Mouse (Mus musculus): ENCODE data around the gene Wdr66. TPM values are rescaled to one million over a fixed set of nuclear protein-coding genes. Genes with fewer than 3 reads are reported as not detected.
"Not testable (repeated sequence)": the region's sequence is repeated elsewhere in the genome, so short reads cannot be mapped to it uniquely, and the experiment has no call there.

Wdr66 gene
- 1 to 10 TPM in 1 of 2 experiments, under 1 TPM in 1; 0.89 to 1.5 TPM for total RNA-seq (2021)
- long read RNA-seq, experiment 1, partial matches to known transcripts = 0 of 1 reads
- long read RNA-seq, experiment 1, other reads (novel, unspliced or antisense) = 1 of 1 reads
- long read RNA-seq, experiment 2 = 0 reads

DNA sequence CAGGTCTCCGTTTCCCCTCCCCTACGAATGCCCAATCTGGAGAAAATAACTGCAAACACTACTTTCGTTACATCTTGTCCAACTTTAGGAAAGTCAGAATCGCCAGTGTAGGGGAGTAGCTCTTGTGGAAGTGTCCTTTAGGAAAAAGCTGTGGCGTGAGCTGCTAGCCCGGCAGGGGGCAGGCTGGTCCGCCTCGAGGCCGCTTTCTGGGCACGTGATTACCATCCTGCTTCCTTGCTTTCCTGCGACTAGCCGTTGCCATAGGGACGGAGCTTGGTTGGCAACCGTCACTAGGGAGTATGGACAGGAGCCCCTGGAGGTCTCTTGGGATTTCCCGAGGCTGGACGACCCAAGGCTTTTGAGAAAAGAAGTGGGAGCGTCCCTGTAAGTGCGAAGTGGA, at the start of gene Wdr66:
Gene Wdr66 (plus strand): TSS at position 269 of the 400 bp plus-strand sequence.
- peak; percentile 84 to 89 for DNase-seq

DNA sequence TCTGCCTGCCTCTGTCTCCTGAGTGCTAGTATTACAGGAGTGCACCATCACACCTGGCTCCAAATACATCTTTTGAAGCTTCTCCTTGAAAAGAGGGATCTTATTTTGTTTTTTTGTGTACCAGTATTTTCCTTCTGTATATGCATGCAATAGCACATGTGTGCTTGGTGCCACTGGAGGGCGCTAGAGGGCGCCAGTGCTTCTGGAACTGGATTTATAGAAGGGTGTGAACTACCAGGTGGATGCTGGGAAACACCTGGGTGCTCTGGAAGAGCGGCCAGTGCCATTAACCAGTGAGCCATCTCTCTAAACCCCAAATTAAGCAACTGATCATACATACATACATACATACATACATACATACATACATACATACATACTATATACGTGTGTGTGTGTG, 49.1 kb upstream of the Wdr66 start:
- DNase-seq = not testable (repeated sequence)

DNA sequence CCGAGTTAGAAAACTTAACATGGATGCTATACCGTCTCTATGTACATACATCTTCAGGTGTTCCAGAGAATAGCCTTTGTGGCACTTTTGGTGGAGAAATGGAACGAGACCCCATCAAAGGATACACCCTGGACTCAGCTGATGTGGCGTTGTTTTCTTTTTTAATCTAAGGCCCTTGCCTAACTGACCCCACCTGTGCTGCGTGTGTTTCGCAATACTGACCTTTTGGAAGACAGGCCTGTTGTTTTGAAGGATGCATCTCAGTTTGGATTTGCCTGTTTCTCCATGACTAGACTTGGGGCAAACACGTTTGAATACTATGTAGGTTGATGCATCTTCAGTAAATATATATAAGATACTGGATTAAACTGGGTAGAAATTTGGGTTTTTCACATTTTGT, 48.3 kb upstream of the Wdr66 start:
- not testable (repeated sequence) for DNase-seq

DNA sequence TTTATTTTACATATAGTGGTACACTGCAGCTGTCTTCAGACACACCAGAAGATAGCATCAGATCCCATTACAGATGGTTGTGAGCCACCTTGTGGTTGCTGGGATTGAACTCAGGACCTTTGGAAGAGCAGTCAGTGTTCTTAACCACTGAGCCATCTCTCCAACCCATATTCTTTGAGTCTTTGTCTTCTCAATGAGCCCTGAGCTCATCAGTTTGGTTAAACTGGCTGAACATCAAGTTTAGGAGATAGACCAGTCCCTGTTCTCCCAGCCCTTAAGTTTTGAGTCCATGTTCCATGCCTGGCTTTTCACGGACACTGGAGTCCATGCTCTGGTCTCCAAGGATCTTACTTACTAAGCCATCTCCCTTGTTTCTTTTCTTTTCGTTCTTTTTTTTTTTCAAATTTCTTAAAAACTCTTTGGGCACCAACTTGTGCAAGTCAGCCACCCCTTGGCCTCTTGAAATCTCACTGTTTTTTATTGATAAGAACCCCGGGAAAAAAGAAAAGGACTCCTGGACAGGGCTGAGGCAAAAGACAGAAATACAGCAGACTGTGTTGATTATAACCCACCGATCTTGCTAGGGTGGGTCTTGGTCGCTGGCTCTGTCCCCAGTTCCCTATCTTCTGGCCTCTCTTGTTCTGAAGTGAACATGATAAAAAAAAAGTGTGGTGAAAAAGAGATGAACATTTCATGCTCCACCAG, 29.4 kb upstream of the Wdr66 start:
- DNase-seq = not testable (repeated sequence)

DNA sequence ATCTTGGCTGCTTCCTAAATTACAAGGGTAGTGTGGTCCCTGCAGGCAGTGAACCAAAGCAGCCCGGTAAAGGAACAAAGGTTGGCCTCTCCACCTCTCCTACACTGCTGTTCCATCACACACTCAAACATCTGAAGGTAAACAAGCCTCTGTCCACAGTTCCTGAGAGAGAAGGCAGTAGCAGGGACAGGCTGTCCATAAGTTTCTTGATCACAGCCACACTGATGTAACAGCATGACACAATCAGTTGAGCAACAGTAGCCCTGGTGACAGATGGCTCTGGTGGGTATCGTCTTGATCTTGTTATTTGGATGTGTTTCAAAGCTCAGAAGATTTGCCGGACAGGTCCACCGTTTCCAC, 28.9 kb upstream of the Wdr66 start:
- DNase-seq = peak in 1 of 2 experiments; percentile 19

DNA sequence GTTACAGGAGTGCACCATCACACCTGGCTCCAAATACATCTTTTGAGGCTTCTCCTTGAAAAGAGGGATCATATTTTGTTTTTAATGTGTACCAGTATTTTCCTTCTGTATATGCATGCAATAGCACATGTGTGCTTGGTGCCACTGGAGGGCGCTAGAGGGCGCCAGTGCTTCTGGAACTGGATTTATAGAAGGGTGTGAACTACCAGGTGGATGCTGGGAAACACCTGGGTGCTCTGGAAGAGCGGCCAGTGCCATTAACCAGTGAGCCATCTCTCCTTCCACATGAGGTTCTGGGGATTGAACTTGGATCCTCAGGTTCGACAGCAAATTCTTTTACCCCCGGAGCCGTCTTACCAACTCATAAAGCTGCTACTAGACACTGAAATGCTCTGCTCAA, 28.0 kb upstream of the Wdr66 start:
- not testable (repeated sequence) for DNase-seq

DNA sequence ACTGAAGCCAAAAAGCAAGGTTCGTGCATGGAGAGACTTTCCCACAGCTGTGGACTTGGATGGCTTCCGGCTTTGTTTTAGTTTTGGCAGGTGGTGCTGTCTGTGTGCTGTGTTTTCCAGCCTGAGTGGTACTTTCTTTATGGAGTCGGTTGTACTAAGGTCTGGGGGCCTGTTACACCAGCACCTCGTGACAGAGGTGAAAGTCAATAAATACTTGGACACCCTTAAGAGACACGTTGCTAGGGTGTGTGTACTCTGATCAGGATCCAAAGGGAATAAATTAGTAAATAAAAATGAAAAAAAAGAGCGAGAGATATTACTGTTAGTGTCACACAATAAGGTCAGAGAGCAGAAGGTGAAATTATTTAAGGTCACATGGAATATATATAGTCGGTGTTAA, 25.1 kb upstream of the Wdr66 start:
- DNase-seq = no peak

DNA sequence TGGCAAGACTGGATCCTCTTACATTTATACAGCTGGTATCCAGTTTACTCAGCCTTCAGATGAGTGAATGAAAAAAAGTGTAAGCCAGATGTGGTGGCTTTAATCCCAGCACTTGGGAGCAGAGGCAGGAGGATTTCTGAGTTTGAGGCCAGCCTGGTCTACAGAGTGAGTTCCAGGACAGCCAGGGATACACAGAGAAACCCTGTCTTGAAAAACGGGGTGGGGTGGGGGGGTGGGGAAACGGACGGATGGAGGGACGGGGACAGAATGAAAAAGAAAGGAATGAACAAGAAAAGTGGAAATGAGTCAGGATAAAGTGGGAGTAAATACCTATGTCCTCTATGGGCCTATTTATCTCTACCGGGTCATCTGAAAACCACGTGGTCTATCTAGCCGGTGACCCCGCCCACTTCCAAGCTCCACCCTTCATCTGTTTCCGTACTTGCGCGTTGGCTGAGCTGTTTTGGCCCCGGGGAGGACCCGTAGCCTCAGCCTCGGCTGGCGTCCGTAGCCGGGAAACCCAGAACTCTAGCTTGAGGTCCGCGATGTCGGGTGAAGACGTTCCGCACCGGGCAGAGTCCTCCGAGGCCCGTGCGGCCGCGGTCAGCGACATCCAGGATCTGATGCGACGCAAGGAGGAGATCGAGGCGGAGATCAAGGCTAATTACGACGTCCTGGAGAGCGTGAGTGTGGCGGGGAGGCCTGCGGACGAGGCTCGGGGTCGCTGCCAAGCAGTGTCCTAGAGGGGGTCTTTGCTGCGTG, 24.0 kb upstream of the Wdr66 start:
- peak; percentile 96 to 98 for DNase-seq

DNA sequence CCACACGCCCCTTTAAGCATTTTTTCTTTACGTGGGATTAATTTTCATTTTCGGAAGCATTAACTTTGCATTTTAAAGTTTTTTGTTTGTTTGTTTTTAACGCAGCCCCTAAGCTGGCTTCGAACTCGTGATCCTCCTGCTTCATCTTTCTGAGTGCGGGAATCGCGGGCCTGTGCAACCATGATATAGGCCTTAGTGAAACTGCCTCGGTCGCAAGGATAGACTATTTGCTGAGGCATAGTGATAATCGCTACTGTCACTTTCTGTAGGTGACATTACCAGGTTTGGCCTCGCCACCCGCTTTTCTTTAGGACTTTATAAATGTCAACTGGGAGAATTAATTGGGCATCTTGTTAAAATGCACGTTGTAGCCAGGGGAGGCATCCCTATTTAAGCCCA, 23.4 kb upstream of the Wdr66 start:
- no peak for DNase-seq

DNA sequence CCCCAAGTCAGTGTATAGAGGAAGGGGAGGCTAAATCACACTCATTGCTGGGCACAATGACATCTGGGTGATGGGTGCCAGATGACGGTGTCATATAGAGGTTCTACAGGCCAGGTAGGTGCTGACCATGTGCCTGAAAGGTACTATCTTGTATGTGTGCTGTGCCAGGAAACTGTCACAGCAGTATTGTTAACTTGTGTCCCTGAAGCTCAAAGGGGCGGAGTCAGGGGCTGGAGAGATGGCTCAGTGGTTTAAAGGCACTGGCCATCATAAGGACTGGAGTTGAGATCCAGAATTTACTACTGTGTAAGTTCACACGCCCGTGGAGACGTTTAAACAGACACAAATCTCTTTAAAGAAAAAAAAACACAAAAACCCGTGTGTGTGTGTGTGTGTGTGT, 22.6 kb upstream of the Wdr66 start:
- peak; percentile 17 to 25 for DNase-seq

DNA sequence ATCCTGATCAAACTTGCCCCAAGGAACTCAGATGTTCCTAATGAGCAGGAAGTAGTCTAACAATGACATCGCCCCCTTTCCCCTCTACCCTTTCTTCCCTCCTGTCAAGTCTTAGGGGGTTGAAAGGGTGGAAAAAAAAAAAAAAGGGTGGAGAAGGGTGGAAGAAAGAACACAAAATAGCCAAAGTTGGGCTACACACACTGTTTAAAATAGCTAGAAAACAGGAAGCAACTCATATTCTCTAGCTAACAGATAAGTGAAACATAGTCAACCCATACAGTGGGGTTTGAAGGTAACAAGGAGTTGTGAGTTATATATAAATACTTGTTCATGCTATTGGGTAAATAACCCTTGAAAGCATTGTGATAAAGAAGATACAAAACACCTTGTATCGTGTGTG, 19.7 kb upstream of the Wdr66 start:
- no peak for DNase-seq

DNA sequence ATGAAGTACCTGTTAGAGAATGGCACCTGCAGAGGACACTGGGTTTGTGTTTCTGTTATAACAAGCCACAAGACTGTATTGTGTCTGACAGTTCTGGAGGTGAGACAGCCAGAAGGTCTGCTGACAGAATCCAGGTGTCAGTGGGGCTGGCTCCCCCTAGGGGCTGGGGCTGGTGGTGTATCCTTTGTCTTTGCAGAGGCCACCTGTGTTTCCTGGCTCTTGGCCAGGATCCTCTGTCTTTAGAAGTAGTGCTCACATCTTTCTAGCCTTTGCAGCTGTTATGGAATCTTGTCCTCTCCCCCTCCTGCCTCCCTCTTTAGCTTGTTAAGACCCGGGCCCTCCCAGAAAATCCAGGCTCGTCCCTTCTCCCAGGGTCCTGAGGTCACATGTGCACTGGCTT, 16.2 kb upstream of the Wdr66 start:
- DNase-seq = peak; percentile 31 to 62

DNA sequence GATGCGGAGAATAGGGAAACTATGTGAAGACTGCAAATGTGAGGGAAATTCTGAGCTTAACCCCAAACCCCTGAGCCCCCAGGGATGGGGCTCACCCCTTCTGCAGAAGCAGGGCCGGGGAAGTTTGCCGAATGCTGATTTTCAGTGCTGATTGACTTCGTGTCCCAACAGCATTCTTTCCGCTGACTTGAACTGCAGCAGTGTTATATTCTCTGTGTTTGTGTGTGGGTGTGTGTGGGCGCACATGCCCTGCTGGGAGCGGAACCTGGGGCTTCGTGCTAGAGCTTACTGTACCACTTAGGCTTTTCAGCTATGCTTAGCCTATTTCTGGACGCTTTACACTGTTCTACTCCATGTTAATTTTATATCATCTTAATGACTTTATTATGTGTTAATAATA, 15.5 kb upstream of the Wdr66 start:
- DNase-seq = no peak

DNA sequence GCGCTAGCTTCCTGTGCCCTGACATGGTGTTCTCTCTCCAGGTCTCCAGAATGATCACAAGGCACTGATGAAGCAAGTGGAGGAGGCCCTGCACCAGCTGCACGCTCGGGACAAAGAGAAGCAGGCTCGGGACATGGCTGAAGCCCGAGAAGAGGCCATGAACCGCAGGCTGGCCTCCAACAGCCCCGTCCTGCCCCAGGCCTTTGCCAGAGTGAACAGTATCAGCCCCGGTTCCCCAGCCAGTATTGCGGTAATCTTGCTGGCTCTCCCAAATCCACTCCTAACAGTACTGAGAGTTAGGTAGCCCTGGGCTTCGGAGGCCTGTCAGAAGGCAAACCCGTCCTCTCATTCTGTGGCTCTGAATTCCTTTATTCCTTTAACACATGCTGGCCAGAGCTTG, 12.4 kb upstream of the Wdr66 start:
- DNase-seq = peak; percentile 18 to 29

DNA sequence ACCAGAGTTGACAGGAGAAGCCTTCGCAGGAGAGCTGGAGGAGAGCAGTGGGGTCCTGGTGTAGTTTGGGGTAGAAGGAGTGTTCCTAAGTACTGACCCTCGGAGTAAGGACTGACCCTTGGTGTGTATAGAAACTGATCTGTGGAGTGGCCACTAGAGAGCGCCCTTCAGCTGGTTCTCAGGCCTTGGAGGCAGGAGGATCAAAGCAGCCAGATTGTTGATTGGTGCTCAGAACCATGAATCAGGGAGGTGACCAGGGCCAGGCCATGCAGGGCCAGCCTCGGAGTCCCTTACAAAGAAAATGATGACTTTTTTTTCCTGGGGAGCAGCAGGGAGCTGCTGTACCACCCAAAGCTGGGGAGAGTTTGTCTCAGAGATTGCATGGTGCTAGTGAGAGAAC, 6.4 kb upstream of the Wdr66 start:
- peak; percentile 32 to 67 for DNase-seq

DNA sequence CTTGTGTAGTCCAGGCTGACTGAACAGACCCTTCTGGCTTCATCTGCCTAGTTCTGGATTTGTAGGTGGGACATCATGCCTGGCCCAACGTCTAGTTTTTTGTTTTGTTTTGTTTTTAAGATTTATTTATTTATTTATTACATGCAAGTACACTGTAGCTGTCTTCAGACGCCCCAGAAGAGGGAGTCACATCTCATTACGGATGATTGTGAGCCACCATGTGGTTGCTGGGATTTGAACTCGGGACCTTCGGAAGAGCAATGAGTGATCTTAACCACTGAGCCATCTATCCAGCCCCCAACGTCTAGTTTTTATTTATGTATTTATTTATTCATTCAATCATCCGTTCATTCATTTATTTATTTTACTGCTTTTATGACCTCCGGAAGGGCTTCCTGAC, 512 bp upstream of the Wdr66 start:
- DNase-seq = no peak

DNA sequence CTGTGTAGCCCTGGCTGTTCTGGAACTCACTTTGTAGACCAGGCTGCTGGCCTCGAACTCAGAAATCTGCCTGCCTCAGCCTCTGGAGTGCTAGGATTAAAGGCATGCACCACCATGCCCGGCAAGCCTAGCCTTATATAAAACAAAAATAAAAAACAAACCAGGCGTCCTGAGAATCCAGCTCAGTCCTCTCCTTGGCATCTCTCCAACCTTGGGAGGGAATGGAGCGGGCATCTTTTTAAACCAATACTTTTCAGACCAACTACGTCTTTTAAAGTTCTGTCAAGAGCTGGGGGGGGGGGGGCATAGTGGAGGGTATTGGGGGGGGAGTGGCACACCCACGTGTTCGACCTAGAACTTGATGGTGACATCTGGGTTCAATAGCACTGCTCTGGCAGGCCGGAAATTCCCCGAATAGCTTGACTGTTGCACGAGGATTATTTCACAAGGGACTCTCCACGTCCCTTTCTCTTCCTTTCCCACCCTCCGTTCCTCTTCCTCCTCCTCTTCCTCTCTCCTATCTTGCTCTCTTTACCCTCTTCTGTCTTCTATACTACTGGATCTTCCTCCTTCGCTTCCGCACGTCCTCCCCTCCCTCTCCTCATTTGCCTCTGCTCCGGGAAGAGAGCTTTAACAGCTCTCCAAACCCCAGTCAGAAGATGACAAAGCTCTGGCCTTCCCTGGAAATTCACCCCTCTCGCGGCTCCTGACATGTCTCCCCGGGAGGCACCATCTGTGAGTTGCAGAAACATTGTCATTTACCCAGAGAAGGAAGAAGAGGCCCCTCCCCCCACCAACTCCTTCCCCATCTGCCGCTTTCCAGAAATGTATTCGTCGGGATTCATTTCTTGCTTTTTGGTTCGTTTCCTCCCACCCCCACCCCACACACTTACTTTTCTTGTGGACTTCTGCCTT, 5.2 kb downstream of the Wdr66 start:
- DNase-seq = no peak

DNA sequence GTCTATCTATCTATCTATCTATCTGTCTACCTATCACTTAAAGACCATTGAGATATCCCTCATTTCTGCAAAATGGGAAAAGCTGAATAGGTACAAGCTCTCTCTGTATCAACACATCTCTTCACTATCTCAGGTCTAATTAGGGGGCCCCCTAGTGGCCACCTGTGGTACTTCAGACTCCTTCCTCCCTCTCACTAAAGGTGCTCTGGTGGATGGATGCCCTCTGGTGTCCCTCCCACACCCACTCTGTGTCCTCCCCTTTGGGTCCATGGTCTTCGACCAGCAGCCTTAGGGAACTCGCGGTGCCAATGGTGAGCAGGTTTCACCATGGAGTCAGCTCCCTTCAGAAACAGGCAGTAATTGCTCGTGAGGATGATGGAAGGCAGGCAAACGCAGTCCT, 7.1 kb downstream of the Wdr66 start:
- DNase-seq = peak; percentile 57 to 74

DNA sequence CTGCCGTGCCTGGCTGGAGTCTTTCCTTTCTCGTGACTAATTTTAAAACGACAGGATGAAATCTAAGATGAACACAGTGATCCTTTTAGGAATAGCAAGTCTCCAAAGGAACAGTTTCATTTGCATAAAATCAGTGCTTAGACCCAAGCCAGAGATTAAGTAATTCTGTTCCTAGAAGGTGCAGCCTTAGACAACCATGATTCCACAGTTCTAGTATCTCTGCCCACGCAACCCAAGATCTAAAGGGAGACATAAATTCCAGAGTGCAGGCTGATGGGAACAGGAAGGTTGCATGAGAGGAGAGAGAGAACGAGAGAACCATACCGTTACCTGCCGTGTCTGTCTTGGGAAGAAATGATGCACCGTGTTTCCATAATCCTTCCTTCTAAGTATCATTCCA, 8.8 kb downstream of the Wdr66 start:
- DNase-seq = no peak

DNA sequence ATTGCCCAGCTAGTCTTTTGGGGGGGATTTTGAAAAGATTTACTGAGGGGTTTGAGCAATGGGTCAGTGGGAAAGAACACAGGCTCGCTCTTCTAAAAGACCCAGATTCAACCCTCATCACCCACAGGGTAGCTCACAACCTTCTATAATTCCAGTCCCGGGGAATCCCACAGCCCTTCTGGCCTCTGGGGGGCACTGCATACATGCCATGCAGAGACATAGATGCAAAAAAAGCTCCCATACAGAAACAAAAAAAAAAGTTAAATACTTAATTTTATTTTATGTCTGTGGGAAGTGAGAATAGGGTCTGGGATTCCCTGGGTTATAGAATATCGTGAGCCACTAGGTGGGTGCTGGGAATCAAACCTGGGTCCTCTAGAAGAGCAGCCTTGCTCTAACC, 15.0 kb downstream of the Wdr66 start:
- DNase-seq = no peak

DNA sequence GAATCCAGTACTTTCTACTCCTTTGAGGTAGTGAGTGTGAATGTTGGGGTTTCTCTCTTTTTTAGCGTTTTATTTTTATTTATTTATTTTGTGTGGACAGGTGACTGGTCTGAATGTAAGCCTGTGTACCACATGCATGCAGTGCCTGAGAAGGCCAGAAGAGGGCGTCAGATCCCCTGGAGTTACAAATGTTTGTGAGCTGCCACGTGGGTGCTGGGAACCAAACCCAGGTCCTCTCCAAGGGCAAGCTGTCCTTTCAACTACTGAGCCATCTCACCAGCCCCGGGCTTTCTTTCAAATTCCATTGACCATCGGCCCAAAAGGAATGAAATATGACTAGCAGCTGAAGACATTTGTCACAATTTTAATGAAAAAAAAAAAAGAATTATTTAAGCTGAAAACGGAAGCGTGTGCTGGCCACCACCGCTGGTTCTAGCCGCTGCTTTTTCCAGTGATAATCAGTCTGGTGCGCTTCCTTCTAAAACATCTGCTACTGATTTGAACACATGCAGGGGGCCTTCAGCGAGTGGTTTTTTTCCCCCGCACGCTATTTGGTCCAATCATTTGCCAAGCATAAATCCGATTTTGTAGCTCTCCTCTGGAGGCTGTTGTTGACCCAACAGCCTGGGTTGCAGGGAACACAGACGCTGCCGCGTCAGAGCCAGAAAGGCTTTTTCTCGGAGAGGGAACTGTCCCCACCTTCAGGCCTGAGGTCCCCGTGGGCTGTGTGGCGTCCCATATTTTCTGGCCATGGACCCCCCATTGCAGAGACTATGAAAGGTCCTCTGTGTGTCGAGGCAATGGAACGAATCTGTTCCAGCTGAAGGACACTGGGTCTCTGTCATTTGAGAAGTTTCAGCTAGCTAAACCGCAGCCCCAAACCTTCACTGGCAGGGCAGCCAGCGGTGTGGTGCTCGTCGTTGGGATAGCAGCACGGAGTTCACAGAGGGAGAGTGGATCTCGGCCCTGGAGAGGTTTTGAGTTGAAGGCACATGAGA, 16.9 kb downstream of the Wdr66 start:
- DNase-seq = no peak
